Mouse (Mus musculus) right cerebral cortex, adult 2 months (tissue): ENCODE results near the gene Fam243.

Source experiments
- DNase-seq, 2 experiments: peaks; one replicate each; pipeline ENCODE4 v3.0.0; 2021 to 2022; ENCODE audit warnings: low spot score in 2 of 2

Gene Fam243

GRCm38 (mm10) chr16:92320361-92320760, 880 bp downstream of the Fam243 start:
- no peak for DNase-seq

- DNase-seq = peak; percentile 59 to 65
These were observed 1.7 kb downstream of the Fam243 start for GRCm38 (mm10) chr16:92319353-92320109.

GRCm38 (mm10) chr16:92316049-92316738, 5.0 kb downstream of the Fam243 start:
- DNase-seq = no peak

GRCm38 (mm10) chr16:92313953-92314741, 7.1 kb downstream of the Fam243 start:
- DNase-seq = peak; percentile 47 to 58

GRCm38 (mm10) chr16:92309126-92309525, 12.1 kb downstream of the Fam243 start:
- no peak for DNase-seq

GRCm38 (mm10) chr16:92307947-92308346, 13.3 kb downstream of the Fam243 start:
- no peak for DNase-seq

- DNase-seq = no peak
These were observed 15.7 kb downstream of the Fam243 start for GRCm38 (mm10) chr16:92305519-92305918.

- DNase-seq = no peak
These were observed 18.7 kb downstream of the Fam243 start for GRCm38 (mm10) chr16:92302506-92302905.

- no peak for DNase-seq
These were observed 19.3 kb downstream of the Fam243 start for GRCm38 (mm10) chr16:92301989-92302388.

GRCm38 (mm10) chr16:92301412-92301806, 19.8 kb downstream of the Fam243 start:
- no peak for DNase-seq

- peak; percentile 98 for DNase-seq
These were observed 20.4 kb downstream of the Fam243 start, which contains the start of gene Smim11 for GRCm38 (mm10) chr16:92300649-92301411. Smim11 (plus strand) TSS chr16:92301286.

GRCm38 (mm10) chr16:92295328-92295727, 25.9 kb downstream of the Fam243 start:
- no peak for DNase-seq

- no peak for DNase-seq
These were observed 26.8 kb downstream of the Fam243 start for GRCm38 (mm10) chr16:92294267-92294970.

- DNase-seq = no peak
These were observed 29.1 kb downstream of the Fam243 start, which contains the start of gene Kcne2 for GRCm38 (mm10) chr16:92292101-92292500. Kcne2 (plus strand) TSS chr16:92292389.

- no peak for DNase-seq
These were observed 31.2 kb downstream of the Fam243 start for GRCm38 (mm10) chr16:92290045-92290444.

GRCm38 (mm10) chr16:92288778-92289177, 32.5 kb downstream of the Fam243 start:
- DNase-seq = peak; percentile 36 to 43

GRCm38 (mm10) chr16:92286609-92287008, 34.6 kb downstream of the Fam243 start:
- DNase-seq = peak; percentile 94

- no peak for DNase-seq
These were observed 36.2 kb downstream of the Fam243 start for GRCm38 (mm10) chr16:92285068-92285467.

- no peak for DNase-seq
These were observed 38.6 kb downstream of the Fam243 start for GRCm38 (mm10) chr16:92282671-92283070.

- DNase-seq = no peak
These were observed 45.7 kb downstream of the Fam243 start for GRCm38 (mm10) chr16:92275526-92275925.

- DNase-seq = no peak
These were observed 46.7 kb downstream of the Fam243 start for GRCm38 (mm10) chr16:92274516-92274915.
